Mouse (Mus musculus) hindbrain, embryonic 15.5 days (tissue): ENCODE results near the gene Gmpr. TPM values are rescaled to one million over a fixed set of nuclear protein-coding genes. Genes with fewer than 3 reads are reported as not detected.
A peak's percentile ranks its signal among the peaks of the same experiment; 100 is the strongest.

Experiments used
- ATAC-seq: fragments of 200-750 bp; cut with Nextera tagmentation; 2 replicates; pipeline ENCODE4 v1.8.0; 2017; ENCODE audit warnings: low read depth, moderate number of reproducible peaks, moderate TSS enrichment; ENCODE audit not compliant: low FRiP score
- H3K27ac ChIP-seq: fragments of 300-500 bp; sonication (generic); replicated peaks from 2 replicates; pipeline ENCODE4 v1.5.1; 2015; ENCODE audit warnings: mild to moderate bottlenecking, inconsistent platforms
- H3K27me3 ChIP-seq: fragments of 300-500 bp; sonication (generic); 2 replicates; pipeline ENCODE4 v1.6.1; 2015; ENCODE audit warnings: control low read depth, inconsistent platforms
- H3K36me3 ChIP-seq: fragments of 300-500 bp; sonication (generic); 2 replicates; pipeline ENCODE4 v1.6.1; 2015; ENCODE audit warnings: control low read depth, inconsistent platforms
- H3K4me1 ChIP-seq: fragments of 300-500 bp; sonication (generic); replicated peaks from 2 replicates; pipeline ENCODE4 v1.6.1; 2015; ENCODE audit warnings: control low read depth, inconsistent platforms
- H3K4me2 ChIP-seq: fragments of 300-500 bp; sonication (generic); 2 replicates; pipeline ENCODE4 v1.6.1; 2015; ENCODE audit warnings: moderate library complexity, mild to moderate bottlenecking, inconsistent platforms
- H3K4me3 ChIP-seq: fragments of 300-500 bp; sonication (generic); 2 replicates; pipeline ENCODE4 v1.5.1; 2015; ENCODE audit warnings: mild to moderate bottlenecking, inconsistent platforms
- H3K9ac ChIP-seq: fragments of 300-500 bp; sonication (generic); 2 replicates; pipeline ENCODE4 v1.6.1; 2015; ENCODE audit warnings: inconsistent platforms
- H3K9me3 ChIP-seq: fragments of 300-500 bp; sonication (generic); 2 replicates; pipeline ENCODE4 v1.6.1; 2016; ENCODE audit warnings: control low read depth, inconsistent platforms
- WGBS: fragments of 180-500 bp; shearing (Covaris S2); methylation state at CpG from one replicate; pipeline ENCODE4 v1.1.7; 2015; 5-methylcytosine and 5-hydroxymethylcytosine counted together
- polyA plus RNA-seq: library from polyadenylated mRNA; unstranded; fragments of >200 nt; fragmentation: Nextera tagmentation; extraction: Ambion mirVana; gene quantifications from 2 replicates; pipeline ENCODE4 v1.2.1, GENCODE M21; 2015

Gmpr gene
- polyA plus RNA-seq, 1 experiment from 2014 or later = 36.0 TPM

GRCm38 (mm10) chr13:45509366-45509765, 2.1 kb downstream of the Gmpr start:
- Histone ChIP-seq H3K9ac (no peak overlapping the region), H3K4me3 (no peak overlapping the region), H3K27ac (no peak overlapping the region), H3K36me3 (no peaks in the 10 kb centered on the region), H3K4me1 (peaks cover 18% of the 10 kb centered on the region), H3K9me3 (no peaks in the 10 kb centered on the region), H3K4me2 (peak overlapping the region; percentile 89; the same call in 1 of the 2 replicates), H3K27me3 (no peaks in the 10 kb centered on the region)
- no peak for ATAC-seq
- WGBS = 57% methylated on average over 6 of the region's 6 CpGs

DNA sequence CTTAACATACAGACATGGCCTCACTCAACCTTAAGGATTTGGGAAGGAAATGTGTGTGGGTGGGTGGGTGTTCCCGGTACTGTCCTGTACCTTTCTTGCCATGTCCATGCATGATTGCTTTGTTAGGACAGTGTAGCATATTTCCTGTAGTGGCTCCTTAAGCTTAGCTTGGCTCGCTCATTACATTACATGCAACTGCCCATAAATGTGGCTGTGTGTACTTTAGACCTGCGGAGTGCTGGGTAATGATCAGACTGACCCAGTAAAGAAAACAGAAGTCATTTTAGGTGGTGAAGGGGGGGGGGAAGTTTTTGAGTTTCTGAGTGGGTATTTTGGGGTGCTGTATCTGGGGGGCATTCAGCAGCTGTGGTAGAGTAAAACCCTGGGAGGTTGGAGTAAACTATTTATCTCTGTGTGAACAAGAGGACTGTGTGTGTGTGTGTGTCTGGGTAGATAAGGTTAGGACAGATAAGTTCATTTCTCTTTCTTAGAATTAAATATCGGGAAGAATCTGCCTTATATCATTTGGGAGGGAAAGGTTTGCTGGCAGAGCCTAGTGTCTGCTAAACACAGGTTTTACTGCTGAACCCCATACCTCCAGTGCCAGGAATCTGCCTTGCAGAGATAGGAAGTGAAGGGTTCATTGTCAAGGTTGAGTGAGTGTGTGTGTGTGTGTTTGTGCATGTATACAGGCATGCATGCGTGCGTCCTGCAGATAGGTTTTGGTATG, 4.6 kb downstream of the Gmpr start:
- no peak overlapping the region for H3K9ac ChIP-seq
- WGBS = 88% methylated on average over 6 of the region's 6 CpGs
- no peak overlapping the region for H3K27ac ChIP-seq
- H3K4me3 ChIP-seq = no peak overlapping the region
- H3K27me3 ChIP-seq = no peaks in the 10 kb centered on the region
- H3K9me3 ChIP-seq = no peaks in the 10 kb centered on the region
- peaks cover 40% of the 10 kb centered on the region for H3K4me1 ChIP-seq
- no peaks in the 10 kb centered on the region for H3K36me3 ChIP-seq
- H3K4me2 ChIP-seq = no peak overlapping the region
- ATAC-seq = no peak

DNA sequence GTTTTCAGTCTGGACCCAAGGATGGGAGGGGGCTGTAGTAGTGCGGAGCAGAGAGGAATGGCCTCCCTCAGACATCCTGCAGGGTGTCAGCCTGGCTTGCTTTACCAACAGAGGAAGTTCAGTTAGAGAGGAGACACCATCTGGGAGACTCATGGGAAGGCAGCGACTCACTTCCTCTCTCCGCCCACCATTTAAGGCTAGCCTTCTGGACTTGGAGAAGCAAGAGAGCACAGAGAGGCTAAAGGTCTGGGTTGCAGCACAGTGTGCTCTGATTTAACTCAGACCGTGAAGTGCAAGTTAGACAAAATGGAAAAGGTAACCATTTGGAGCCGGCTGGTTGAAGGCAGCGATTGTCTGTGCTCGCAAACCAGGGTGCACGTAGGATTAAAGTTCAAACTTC, 5.3 kb downstream of the Gmpr start:
- ATAC-seq = no peak
- H3K9me3 ChIP-seq = no peaks in the 10 kb centered on the region
- H3K27me3 ChIP-seq = no peaks in the 10 kb centered on the region
- H3K4me2 ChIP-seq = no peak overlapping the region
- no peak overlapping the region for H3K27ac ChIP-seq
- H3K4me1 ChIP-seq = peaks cover 47% of the 10 kb centered on the region
- H3K4me3 ChIP-seq = no peak overlapping the region
- no peak overlapping the region for H3K9ac ChIP-seq
- no peaks in the 10 kb centered on the region for H3K36me3 ChIP-seq
- 85% methylated on average over 8 of the region's 8 CpGs for WGBS

DNA sequence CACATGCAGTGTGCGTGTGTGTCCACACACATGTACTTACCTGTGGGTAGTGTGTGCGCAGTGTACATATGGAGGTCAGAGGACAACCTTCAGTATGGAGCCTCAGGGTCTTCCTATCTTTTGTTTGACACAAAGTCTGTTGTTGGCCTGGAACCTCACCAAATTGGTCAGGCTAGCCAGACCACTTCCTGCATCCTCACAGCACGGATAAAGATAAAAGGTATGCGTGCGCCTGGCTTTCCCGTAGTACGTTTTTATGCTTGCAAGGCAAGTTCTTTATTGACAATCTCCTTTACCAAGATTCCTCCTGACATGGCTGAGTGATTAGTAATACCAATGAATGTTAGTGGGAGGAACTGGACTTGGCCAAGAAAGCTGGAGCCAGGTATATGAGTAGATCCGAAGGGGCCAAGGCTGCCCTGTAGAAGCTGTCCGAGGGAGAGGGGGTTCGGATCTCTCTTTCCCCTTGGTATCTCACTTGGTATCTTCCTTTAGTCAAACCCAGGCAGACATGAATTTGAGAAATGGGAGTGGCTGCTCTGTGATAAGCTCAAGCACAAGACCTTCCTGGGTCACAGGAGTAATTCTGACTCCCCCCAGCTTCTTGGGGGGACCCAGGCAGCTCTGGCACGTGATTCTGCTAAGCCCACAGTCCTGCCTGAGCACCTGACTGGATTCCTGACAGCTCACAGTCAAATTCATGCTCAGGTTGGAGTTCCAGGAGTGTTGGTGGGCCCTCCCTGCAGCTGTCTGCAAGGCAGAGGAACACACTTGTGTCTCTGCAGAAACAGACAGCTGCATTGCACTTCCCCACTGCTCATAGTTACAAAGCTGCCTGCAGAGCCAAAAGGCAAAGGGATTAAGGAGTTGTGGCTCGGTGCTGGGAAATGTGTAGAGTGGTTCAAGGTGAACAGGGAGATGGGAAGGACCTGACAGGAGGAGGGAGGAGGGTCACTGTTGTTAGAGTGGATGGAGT, 6.1 kb downstream of the Gmpr start:
- Histone ChIP-seq H3K4me1 (peaks cover 41% of the 10 kb centered on the region), H3K27me3 (no peaks in the 10 kb centered on the region), H3K9me3 (no peaks in the 10 kb centered on the region), H3K4me2 (no peak overlapping the region), H3K9ac (no peak overlapping the region), H3K27ac (no peak overlapping the region), H3K36me3 (no peaks in the 10 kb centered on the region), H3K4me3 (no peak overlapping the region)
- no peak for ATAC-seq
- 87% methylated on average over 12 of the region's 12 CpGs for WGBS

- Histone ChIP-seq H3K27ac (no peak overlapping the region), H3K4me3 (no peak overlapping the region), H3K9ac (no peak overlapping the region), H3K36me3 (no peaks in the 10 kb centered on the region), H3K4me2 (no peak overlapping the region), H3K27me3 (no peaks in the 10 kb centered on the region), H3K4me1 (peaks cover 33% of the 10 kb centered on the region), H3K9me3 (no peaks in the 10 kb centered on the region)
- ATAC-seq = no peak
- 97% methylated on average over 5 of the region's 5 CpGs for WGBS
These were observed 6.9 kb downstream of the Gmpr start for GRCm38 (mm10) chr13:45514115-45514514.

- Histone ChIP-seq H3K27me3 (no peaks in the 10 kb centered on the region), H3K27ac (no peak overlapping the region), H3K9me3 (no peaks in the 10 kb centered on the region), H3K36me3 (no peaks in the 10 kb centered on the region), H3K4me1 (peaks cover 30% of the 10 kb centered on the region), H3K4me2 (no peak overlapping the region), H3K4me3 (no peak overlapping the region), H3K9ac (no peak overlapping the region)
- 39% methylated on average over 8 of the region's 8 CpGs for WGBS
- ATAC-seq = no peak
These were observed 7.7 kb downstream of the Gmpr start for GRCm38 (mm10) chr13:45514832-45515422.

- no peaks in the 10 kb centered on the region for H3K36me3 ChIP-seq
- H3K4me1 ChIP-seq = peaks cover 30% of the 10 kb centered on the region
- ATAC-seq = peak; percentile 67
- H3K9me3 ChIP-seq = no peaks in the 10 kb centered on the region
- no peaks in the 10 kb centered on the region for H3K27me3 ChIP-seq
- peak overlapping the region; percentile 74 for H3K27ac ChIP-seq
- peak overlapping the region; percentile 35 for H3K9ac ChIP-seq
- H3K4me2 ChIP-seq = peak overlapping the region; percentile 58
- peak overlapping the region; percentile 29 for H3K4me3 ChIP-seq
- 2% methylated on average over 24 of the region's 24 CpGs for WGBS
These were observed 9.5 kb downstream of the Gmpr start for GRCm38 (mm10) chr13:45516501-45517393.

- Histone ChIP-seq H3K9me3 (no peaks in the 10 kb centered on the region), H3K36me3 (no peaks in the 10 kb centered on the region), H3K4me2 (no peak overlapping the region), H3K9ac (no peak overlapping the region), H3K27ac (no peak overlapping the region), H3K27me3 (no peaks in the 10 kb centered on the region), H3K4me3 (no peak overlapping the region), H3K4me1 (peaks cover 6% of the 10 kb centered on the region; the same call in 1 of the 2 replicates)
- 0 out of 2 replicates have a peak, but pooled peaks have one; percentile 27 for ATAC-seq
- WGBS = 56% methylated on average over 3 of the region's 3 CpGs
These were observed 17.1 kb downstream of the Gmpr start for GRCm38 (mm10) chr13:45524305-45524704.

DNA sequence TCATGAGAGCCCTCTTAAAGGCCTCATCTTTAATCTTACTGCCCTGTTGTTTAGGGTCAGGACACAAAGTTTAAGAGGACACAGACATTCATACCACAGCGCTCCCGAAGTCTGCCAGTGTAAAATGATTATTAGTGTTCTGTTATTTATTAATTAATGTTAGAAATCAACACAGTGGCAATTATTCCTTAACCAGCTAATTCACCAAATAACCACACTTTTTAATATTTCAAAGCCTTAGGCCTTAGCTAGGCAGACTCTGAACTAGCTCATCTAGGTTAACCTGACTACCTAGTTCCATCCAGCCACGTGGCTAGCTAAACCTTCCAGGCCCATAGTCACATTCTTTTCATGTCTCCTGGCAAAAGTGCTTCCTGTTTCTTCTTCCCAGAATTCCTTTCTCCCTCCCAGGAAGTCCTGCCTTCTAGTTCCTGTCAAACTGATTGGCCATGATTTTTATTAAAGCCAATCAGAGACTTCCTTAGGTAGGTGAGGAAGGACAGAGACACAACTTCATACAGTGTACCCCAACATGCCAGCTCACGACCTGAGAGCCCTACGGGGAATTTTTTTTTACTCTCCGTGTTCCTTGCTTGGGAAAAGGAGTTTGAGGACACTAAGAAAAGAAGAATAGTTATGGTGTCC, 17.7 kb downstream of the Gmpr start:
- WGBS = 92% methylated on average over 6 of the region's 6 CpGs
- Histone ChIP-seq H3K4me1 (peaks cover 6% of the 10 kb centered on the region; the same call in 1 of the 2 replicates), H3K4me3 (no peak overlapping the region), H3K27ac (no peak overlapping the region), H3K9ac (no peak overlapping the region), H3K4me2 (no peak overlapping the region), H3K36me3 (no peaks in the 10 kb centered on the region), H3K27me3 (no peaks in the 10 kb centered on the region), H3K9me3 (no peaks in the 10 kb centered on the region)
- no peak for ATAC-seq

GRCm38 (mm10) chr13:45526230-45526629, 19.0 kb downstream of the Gmpr start:
- ATAC-seq = peak; percentile 80
- Histone ChIP-seq H3K27me3 (no peaks in the 10 kb centered on the region), H3K27ac (peak overlapping the region; percentile 58; the same call in 1 of the 2 replicates), H3K4me3 (no peak overlapping the region), H3K9ac (no peak overlapping the region), H3K4me1 (peaks cover 16% of the 10 kb centered on the region), H3K4me2 (no peak overlapping the region), H3K36me3 (no peaks in the 10 kb centered on the region), H3K9me3 (no peaks in the 10 kb centered on the region)
- 24% methylated on average over 7 of the region's 7 CpGs for WGBS
